Mouse (Mus musculus) olfactory bulb, adult 2 months (tissue): ENCODE measurements around the gene Ccdc86.

Experiments
- CTCF ChIP-seq: fragments of 200-500 bp; IDR thresholded peaks from 2 replicates; pipeline ENCODE4 v1.5.1; 2012; ENCODE audit warnings: low read depth, mild to moderate bottlenecking, low read length, moderate library complexity; ENCODE audit not compliant: insufficient read depth
- POLR2A ChIP-seq: fragments of 200-500 bp; IDR thresholded peaks from 2 replicates; pipeline ENCODE4 v1.6.1; 2012; ENCODE audit warnings: mild to moderate bottlenecking, low read depth, low read length, moderate library complexity; ENCODE audit not compliant: insufficient read depth

DNA sequence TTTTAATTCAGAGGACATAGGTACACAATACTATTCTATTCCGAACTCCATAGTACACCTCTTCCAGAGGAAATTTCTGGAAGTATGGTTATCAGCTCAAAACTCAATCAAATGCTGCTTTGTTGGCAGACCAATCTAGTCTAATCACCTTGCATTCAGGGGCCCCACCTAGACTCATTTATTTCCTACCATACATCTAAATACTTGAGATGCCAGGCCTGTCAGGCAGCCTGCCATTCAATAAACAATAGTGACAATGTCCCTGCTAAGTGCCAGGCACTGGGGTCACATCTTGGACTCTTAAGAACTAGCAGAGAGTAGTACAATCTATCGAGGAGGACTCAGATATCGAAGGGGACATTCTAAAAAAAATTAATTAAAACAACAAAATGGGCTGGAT, 56.9 kb downstream of the Ccdc86 start:
- TF ChIP-seq CTCF (no peak), POLR2A (no peak)
